Mouse (Mus musculus) C2C12 (cell line): ENCODE data around the gene Psd.

Experiments used
- CEBPB ChIP-seq: IDR thresholded peaks from one replicate; pipeline ENCODE4 v1.6.1; 2011; ENCODE audit warnings: low read depth, mild to moderate bottlenecking, control low read depth, moderate library complexity
- CTCF ChIP-seq: IDR thresholded peaks from one replicate; pipeline ENCODE4 v1.5.1; 2011; ENCODE audit not compliant: control insufficient read depth, insufficient read depth, insufficient read length
- FOSL1 ChIP-seq: IDR thresholded peaks from one replicate; pipeline ENCODE4 v1.8.0; 2011; ENCODE audit warnings: mild to moderate bottlenecking, low read length; ENCODE audit not compliant: poor library complexity, insufficient read depth, severe bottlenecking
- MAX ChIP-seq: IDR thresholded peaks from one replicate; pipeline ENCODE4 v1.6.1; 2011; ENCODE audit warnings: mild to moderate bottlenecking, control low read depth
- MYOD1 ChIP-seq: IDR thresholded peaks from one replicate; pipeline ENCODE4 v1.6.1; 2011; ENCODE audit warnings: low read depth; ENCODE audit not compliant: control insufficient read depth, insufficient read length
- MYOG ChIP-seq: IDR thresholded peaks from one replicate; pipeline ENCODE4 v1.6.1; 2011; ENCODE audit not compliant: control insufficient read depth, insufficient read length; ENCODE audit errors: extremely low read depth
- USF1 ChIP-seq: IDR thresholded peaks from one replicate; pipeline ENCODE4 v1.6.1; 2011; ENCODE audit warnings: low read depth, mild to moderate bottlenecking, control low read depth, moderate library complexity

GRCm38 (mm10) chr19:46322144-46322995, 4.6 kb downstream of the Psd start:
- no peak for TF ChIP-seq CTCF
- no peak for TF ChIP-seq CEBPB
- no peak for TF ChIP-seq MYOG
- no peak for TF ChIP-seq MAX
- no peak for TF ChIP-seq MYOD1
- TF ChIP-seq USF1, result no peak
- no peak for TF ChIP-seq FOSL1
